10 mouse cellular contexts compared by ENCODE assay signal in the genomic region with DNA sequence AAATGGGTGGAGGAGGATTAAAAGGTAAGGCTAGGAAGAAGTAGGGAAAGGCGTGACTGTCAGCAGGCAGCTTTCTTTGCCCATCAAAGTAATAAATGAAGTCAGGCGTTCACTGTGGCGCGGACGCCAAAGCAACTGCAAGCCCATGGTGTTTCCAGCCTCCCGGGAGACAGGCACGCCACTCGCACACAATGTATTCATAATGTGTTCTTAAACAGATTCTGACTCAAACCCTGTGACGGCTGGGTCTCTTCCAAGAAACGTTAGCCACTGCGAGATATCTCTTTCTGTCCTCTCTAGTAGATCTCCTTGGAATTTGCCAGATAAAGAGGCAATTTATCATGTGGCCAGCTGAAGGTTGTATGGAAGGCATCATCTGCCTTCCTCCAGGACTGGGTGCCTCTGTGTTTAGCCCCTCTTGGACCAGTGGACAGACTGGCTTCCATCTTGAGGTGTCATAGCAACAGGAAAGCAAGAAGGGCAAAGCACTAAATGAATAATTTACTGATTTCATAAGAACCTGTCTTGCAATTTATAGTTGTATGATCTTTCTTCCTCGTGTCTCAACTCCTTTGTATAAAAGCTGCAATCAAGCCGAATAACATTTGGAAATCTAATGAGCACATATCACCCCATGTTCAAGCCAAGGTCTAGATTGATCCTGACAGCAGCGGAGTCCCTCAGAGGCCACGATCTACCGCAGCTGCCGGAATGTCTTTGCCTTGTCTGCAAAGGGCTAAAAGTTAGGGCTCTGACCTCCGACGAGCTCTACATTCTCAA.
DNase-seq lines count a peak whose midpoint lies in the region; ATAC-seq lines count a peak whose summit lies in the region.
"Had no signal": no experiment of that assay in that cellular context is flagged by ENCODE, and none has a peak within 500 bp of the region (broad histone marks: within the 10 kb centered on the region; RNA-seq: fewer than 3 reads in every experiment).

No protein-coding gene starts in this region.

- no peak overlapping the region for H3K9ac ChIP-seq in kidney, embryonic 15.5 days
- no peak overlapping the region for H3K9ac ChIP-seq in forebrain, embryonic 14.5 days (ENCODE audit: low read length)
- H3K9ac ChIP-seq in midbrain, embryonic 14.5 days (replicated peaks; ENCODE audit: low read length), result no peak overlapping the region

- no peaks in the 10 kb centered on the region for H3K9me3 ChIP-seq in kidney, embryonic 15.5 days (replicated peaks)
- H3K9me3 ChIP-seq in forebrain, embryonic 14.5 days (replicated peaks; ENCODE audit: control insufficient read depth, low read length), result no peaks in the 10 kb centered on the region
- H3K9me3 ChIP-seq in midbrain, embryonic 14.5 days (ENCODE audit: control insufficient read depth, low read length), result no peaks in the 10 kb centered on the region
- H3K9me3 ChIP-seq: G1E had no signal

- no peak for ATAC-seq in kidney, embryonic 15.5 days (replicated peaks; ENCODE audit: low FRiP score)
- ATAC-seq in forebrain, embryonic 14.5 days, result no peak
- ATAC-seq in midbrain, embryonic 14.5 days (ENCODE audit: low FRiP score, low TSS enrichment), result peak; percentile 43; the same call in 1 of the 2 replicates

- H3K27me3 ChIP-seq in kidney, embryonic 15.5 days, result no peaks in the 10 kb centered on the region
- no peaks in the 10 kb centered on the region for H3K27me3 ChIP-seq in forebrain, embryonic 14.5 days (replicated peaks; ENCODE audit: control insufficient read depth, insufficient read depth, low read length)
- H3K27me3 ChIP-seq in midbrain, embryonic 14.5 days (ENCODE audit: control insufficient read depth, insufficient read depth, low read length), result no peaks in the 10 kb centered on the region

- no peak for DNase-seq in kidney, adult 11 months
- peak; percentile 56 for DNase-seq in adrenal gland, postnatal 25 days
- peak; percentile 75 for DNase-seq in forebrain, embryonic 14.5 days (ENCODE audit: low spot score)
- peak; percentile 83 for DNase-seq in midbrain, embryonic 14.5 days
- DNase-seq in urinary bladder, postnatal 4 days (ENCODE audit: low spot score in 2 of 2), result no peak
- DNase-seq in thymus, postnatal 36 days, result no peak
- no peak for DNase-seq in ovary, postnatal 10 days (ENCODE audit: low spot score)
- DNase-seq: layer of hippocampus, postnatal 36 days had no signal

- 64% methylated on average over 19 of the region's 19 CpGs for WGBS in kidney, embryonic 15.5 days
- 40% methylated on average over 19 of the region's 19 CpGs for WGBS in forebrain, embryonic 14.5 days
- WGBS in midbrain, embryonic 14.5 days, result 16% methylated on average over 19 of the region's 19 CpGs

- H3K4me1 ChIP-seq in kidney, embryonic 15.5 days, result peaks cover 65% of the 10 kb centered on the region
- H3K4me1 ChIP-seq in forebrain, embryonic 14.5 days (ENCODE audit: control insufficient read depth, insufficient read depth, low read length), result peaks cover 61% of the 10 kb centered on the region
- peaks cover 75% of the 10 kb centered on the region for H3K4me1 ChIP-seq in midbrain, embryonic 14.5 days (ENCODE audit: control insufficient read depth, insufficient read depth, low read length)

- H3K4me3 ChIP-seq in kidney, embryonic 15.5 days (replicated peaks), result no peak overlapping the region
- no peak overlapping the region for H3K4me3 ChIP-seq in forebrain, embryonic 14.5 days (ENCODE audit: low read depth, low read length)
- no peak overlapping the region for H3K4me3 ChIP-seq in midbrain, embryonic 14.5 days (replicated peaks; ENCODE audit: low read depth, low read length)

- no peaks in the 10 kb centered on the region for H3K36me3 ChIP-seq in kidney, embryonic 15.5 days
- H3K36me3 ChIP-seq in forebrain, embryonic 14.5 days (ENCODE audit: control insufficient read depth, insufficient read depth, low read length), result no peaks in the 10 kb centered on the region
- no peaks in the 10 kb centered on the region for H3K36me3 ChIP-seq in midbrain, embryonic 14.5 days (ENCODE audit: control insufficient read depth, insufficient read depth, low read length)

- peak overlapping the region; percentile 16; the same call in 1 of the 2 replicates for H3K27ac ChIP-seq in kidney, embryonic 15.5 days
- 0 out of 2 replicates have a peak overlapping the region, but pooled peaks have one; percentile 28 for H3K27ac ChIP-seq in forebrain, embryonic 14.5 days (ENCODE audit: low read depth, low read length)
- H3K27ac ChIP-seq in midbrain, embryonic 14.5 days (replicated peaks; ENCODE audit: low read depth, low read length), result peak overlapping the region; percentile 66

- H3K4me2 ChIP-seq in kidney, embryonic 15.5 days, result no peak overlapping the region
- H3K4me2 ChIP-seq in forebrain, embryonic 14.5 days (ENCODE audit: low read length), result no peak overlapping the region
- peak overlapping the region; percentile 17; the same call in 1 of the 2 replicates for H3K4me2 ChIP-seq in midbrain, embryonic 14.5 days (ENCODE audit: low read length)

Comparison
In these comparisons a context has a peak if more than half of its experiments do, and no peak if none do; other contexts are left out.
1. H3K27ac ChIP-seq: peak in every context shown above with its lines; median percentile 66 in midbrain, embryonic 14.5 days; 28 in forebrain, embryonic 14.5 days; 16 in kidney, embryonic 15.5 days.
2. DNase-seq: peak in adrenal gland, postnatal 25 days (single experiment), forebrain, embryonic 14.5 days (single experiment) and midbrain, embryonic 14.5 days (single experiment); none in kidney, adult 11 months (single experiment), urinary bladder, postnatal 4 days (0 of 2), thymus, postnatal 36 days (0 of 2) and ovary, postnatal 10 days (single experiment).